Mouse (Mus musculus) embryo, embryonic 11.5 days (tissue): ENCODE results near the gene Sh2b3.

Experiments
- DNase-seq: peaks from one replicate; pipeline ENCODE4 v3.0.0-alpha.2; 2012; ENCODE audit warnings: low read depth, low spot score

The Sh2b3 gene

GRCm38 (mm10) chr5:121823668-121824067, 13.8 kb downstream of the Sh2b3 start:
- no peak for DNase-seq

GRCm38 (mm10) chr5:121822786-121823505, 14.5 kb downstream of the Sh2b3 start:
- DNase-seq = no peak

- no peak for DNase-seq
Observed at GRCm38 (mm10) chr5:121821552-121821951, 15.9 kb downstream of the Sh2b3 start.

- no peak for DNase-seq
Observed at GRCm38 (mm10) chr5:121821116-121821515, 16.3 kb downstream of the Sh2b3 start.

- no peak for DNase-seq
Observed at GRCm38 (mm10) chr5:121820657-121821056, 16.8 kb downstream of the Sh2b3 start.

GRCm38 (mm10) chr5:121820161-121820560, 17.3 kb downstream of the Sh2b3 start:
- no peak for DNase-seq

- no peak for DNase-seq
Observed at GRCm38 (mm10) chr5:121819559-121819958, 17.9 kb downstream of the Sh2b3 start.

GRCm38 (mm10) chr5:121818862-121819261, 18.6 kb downstream of the Sh2b3 start:
- DNase-seq = no peak

GRCm38 (mm10) chr5:121818401-121818800, 19.0 kb downstream of the Sh2b3 start:
- no peak for DNase-seq

- DNase-seq = no peak
Observed at GRCm38 (mm10) chr5:121817551-121817950, 19.9 kb downstream of the Sh2b3 start.

GRCm38 (mm10) chr5:121816611-121817010, 20.8 kb downstream of the Sh2b3 start:
- DNase-seq = no peak

- no peak for DNase-seq
Observed at GRCm38 (mm10) chr5:121815867-121816380, 21.5 kb downstream of the Sh2b3 start.

- DNase-seq = no peak
Observed at GRCm38 (mm10) chr5:121815067-121815466, 22.4 kb downstream of the Sh2b3 start.

- DNase-seq = no peak
Observed at GRCm38 (mm10) chr5:121813744-121814143, 23.7 kb downstream of the Sh2b3 start.

GRCm38 (mm10) chr5:121812526-121813243, 24.8 kb downstream of the Sh2b3 start:
- DNase-seq = no peak

- no peak for DNase-seq
Observed at GRCm38 (mm10) chr5:121811485-121811931, 25.9 kb downstream of the Sh2b3 start.

- DNase-seq = no peak
Observed at GRCm38 (mm10) chr5:121810331-121811151, 26.9 kb downstream of the Sh2b3 start.

GRCm38 (mm10) chr5:121809667-121810224, 27.7 kb downstream of the Sh2b3 start:
- DNase-seq = no peak

- DNase-seq = no peak
Observed at GRCm38 (mm10) chr5:121808202-121808601, 29.2 kb downstream of the Sh2b3 start.

- DNase-seq = no peak
Observed at GRCm38 (mm10) chr5:121807186-121807585, 30.3 kb downstream of the Sh2b3 start.

GRCm38 (mm10) chr5:121798447-121798846, 39.0 kb downstream of the Sh2b3 start:
- no peak for DNase-seq

GRCm38 (mm10) chr5:121795800-121796199, 41.6 kb downstream of the Sh2b3 start:
- DNase-seq = no peak
